Mouse (Mus musculus) left cerebral cortex, postnatal 10 days (tissue): Measurements from ENCODE around the gene Lelp1. TPM values are rescaled to one million over a fixed set of nuclear protein-coding genes. Genes with fewer than 3 reads are reported as not detected.

Experiments used
- DNase-seq, 2 experiments: peaks; one replicate each; pipeline ENCODE4 v3.0.0; 2021 to 2022; ENCODE audit warnings: low spot score in 2 of 2, mixed read lengths in 1 of 2; ENCODE audit errors: extremely low spot score in 1 of 2
- intact Hi-C: fragments of 180-260 bp; cut with DNase I; formaldehyde crosslinking; loops from one replicate; pipeline ENCODE4 v1.15.1; 2025
- total RNA-seq, 2 experiments: library from RNA; stranded (reverse); gene quantifications; 2 replicates each; pipeline ENCODE4 v1.2.3; 2021

The Lelp1 gene
- total RNA-seq, result not detected

DNA sequence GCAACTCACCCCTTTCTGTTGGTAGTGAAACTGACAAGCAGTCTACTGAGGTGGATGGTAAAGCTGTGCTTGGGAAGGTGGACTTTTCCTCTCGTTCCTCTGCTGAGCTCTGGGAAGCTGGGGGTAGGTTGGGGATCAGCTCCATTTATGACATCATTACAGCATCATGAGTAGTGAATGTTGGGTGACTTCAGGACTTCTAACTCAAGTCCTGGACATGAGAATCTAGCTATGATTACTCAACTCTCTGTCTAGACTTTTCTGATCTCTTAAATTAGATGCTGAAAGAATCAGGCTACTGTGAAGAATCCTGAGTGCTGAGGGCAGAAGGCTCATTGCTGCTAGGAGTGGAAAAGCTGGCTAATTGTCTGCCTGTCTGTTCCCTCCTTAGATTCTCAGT is at the start of gene Lelp1:
Gene Lelp1 (minus strand): TSS at position 101 of the 400 bp plus-strand sequence.
- intact Hi-C loops, result loop anchor here (10.0 kb wide), 1 partner anchor 892 kb away; no protein-coding TSS in a partner anchor

DNA sequence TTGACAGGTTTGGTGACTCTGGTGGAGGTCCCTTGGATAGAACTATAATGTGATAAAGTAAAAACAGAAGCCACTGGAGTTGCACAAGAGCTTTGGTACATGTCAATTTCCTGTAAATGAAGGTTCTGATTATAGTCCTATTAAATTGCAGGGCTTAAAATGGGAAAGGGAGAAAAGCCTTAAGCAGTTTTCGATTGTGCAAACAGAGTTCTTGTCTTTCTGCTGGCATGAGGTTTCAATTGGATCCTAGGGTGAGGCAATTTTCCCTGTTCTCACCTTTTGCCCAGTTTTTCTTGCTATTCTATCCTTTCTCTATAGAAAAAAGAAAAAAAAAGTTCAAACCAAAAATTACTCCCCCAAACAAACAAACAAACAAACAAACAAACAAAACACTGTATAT is 34.3 kb upstream of the Lelp1 start:
- DNase-seq, result no peak
- intact Hi-C loops, result no loop called here

More for the DNA sequence above, at the start of gene Lelp1:
- DNase-seq, result no peak

DNA sequence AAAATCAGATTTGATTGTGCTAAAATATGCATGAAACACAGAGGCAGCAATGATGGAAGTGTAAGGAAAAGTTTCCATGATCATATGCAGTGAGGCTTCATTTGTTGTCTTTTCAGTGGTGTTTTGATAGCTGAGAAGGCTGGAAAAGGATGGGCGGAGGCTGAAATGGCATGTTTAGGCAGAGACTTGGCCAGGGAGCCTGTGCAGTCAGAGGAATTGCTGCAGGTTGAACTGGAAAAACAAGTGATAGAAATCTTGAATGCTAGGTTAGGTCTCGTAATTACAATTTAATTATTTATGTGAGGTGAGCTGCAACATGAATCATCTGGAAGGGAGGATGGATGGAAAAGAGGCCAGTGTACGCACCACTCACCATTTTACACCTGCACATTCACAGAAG is 27.3 kb upstream of the Lelp1 start:
- intact Hi-C loops, result no loop called here
- no peak for DNase-seq

DNA sequence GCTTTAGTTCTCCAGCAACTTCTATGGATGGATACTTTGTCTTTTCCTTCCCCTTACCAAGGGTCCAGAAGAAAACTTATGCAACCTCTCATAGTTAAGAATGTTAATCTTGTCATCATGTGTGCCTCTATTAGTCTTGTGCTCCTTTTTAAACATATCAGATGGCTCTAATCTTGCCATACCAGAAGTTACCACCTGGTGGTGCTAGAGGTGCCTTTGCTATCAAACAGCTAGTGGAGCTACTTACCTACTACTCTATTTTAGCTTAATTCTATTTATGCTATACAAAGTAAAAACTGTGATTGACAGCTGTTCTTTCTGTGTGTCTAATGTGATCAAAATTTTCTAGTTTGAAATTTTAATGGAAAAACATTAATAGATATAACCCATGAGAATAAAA is 10.8 kb upstream of the Lelp1 start:
- DNase-seq, result peak; percentile 21 to 26
- intact Hi-C loops, result loop anchor here (10.0 kb wide), 2 partner anchors 751 to 851 kb away; no protein-coding TSS in a partner anchor

DNA sequence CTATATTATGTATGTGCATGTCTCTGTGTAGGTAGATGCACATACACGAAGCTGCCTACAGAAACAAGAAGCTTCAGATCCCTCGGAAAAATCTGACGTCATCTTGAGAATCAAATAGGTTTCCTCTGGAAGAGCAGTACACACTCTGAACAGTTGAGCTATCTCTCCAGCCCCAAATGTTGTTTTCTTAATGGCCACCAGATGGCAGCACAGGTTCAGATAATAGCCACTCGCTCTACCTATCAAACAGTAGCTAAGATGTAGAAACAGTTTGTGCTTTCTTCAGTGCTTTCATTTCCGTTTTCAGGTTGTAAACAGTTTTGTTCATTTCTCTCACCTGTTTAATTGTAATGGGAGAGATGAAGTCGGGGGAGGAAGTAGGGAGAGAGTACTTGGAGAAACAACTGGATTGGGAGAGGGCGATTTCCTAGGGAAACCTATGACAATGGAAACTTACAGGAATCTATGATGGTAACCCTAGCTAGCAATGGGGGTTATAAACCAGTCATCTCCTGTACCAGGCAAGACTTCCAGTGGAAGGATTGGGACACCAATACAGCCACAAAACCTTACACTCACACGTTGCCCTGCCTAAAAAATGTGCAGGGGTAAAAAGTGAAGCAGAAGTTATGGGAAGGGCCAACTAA is 8.2 kb upstream of the Lelp1 start:
- peak; percentile 23 to 71 for DNase-seq
- intact Hi-C loops, result loop anchor here (2.0 to 10.0 kb wide), 3 partner anchors 362 to 854 kb away; no protein-coding TSS in a partner anchor

DNA sequence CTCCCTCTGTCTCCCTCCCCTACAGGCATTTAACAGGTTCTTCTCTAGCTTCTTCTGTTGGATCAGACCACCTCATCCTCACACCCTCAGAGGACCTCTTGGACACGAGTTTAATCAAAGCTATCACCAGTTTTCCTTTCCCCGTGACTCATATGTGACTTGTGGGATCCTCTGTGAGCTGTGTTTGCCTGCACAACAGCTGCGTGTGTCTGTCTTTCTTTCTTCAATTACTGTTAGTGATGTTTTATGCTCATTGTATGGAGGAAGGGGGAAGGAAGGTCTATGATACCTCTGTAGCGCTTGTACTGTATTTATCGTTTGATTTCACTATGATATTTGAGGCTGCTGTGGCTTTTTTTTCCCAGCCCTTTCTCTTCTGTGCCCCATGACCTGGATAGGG is 5.4 kb upstream of the Lelp1 start:
- intact Hi-C loops, result loop anchor here (10.0 kb wide), 1 partner anchor 887 kb away; no protein-coding TSS in a partner anchor
- DNase-seq, result no peak

DNA sequence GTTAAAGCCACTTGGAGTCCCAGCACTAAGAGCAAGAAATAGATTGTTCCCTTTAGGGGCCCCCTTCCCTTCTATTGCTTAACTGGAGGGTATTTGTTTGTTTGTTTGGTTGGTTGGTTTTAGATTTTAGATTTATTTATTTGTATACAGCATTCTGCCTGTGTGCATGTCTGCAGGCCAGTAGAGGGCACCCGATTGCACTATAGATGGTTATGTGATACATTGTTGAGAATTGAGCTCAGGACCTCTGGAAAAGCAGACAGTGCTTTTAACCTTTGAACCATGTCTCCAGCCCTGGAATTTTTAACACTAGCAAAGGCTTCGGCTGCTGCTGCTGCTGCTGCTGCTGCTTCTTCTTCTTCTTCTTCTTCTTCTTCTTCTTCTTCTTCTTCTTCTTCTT is 4.9 kb upstream of the Lelp1 start:
- intact Hi-C loops, result loop anchor here (10.0 kb wide), 1 partner anchor 887 kb away; no protein-coding TSS in a partner anchor
- no peak for DNase-seq

DNA sequence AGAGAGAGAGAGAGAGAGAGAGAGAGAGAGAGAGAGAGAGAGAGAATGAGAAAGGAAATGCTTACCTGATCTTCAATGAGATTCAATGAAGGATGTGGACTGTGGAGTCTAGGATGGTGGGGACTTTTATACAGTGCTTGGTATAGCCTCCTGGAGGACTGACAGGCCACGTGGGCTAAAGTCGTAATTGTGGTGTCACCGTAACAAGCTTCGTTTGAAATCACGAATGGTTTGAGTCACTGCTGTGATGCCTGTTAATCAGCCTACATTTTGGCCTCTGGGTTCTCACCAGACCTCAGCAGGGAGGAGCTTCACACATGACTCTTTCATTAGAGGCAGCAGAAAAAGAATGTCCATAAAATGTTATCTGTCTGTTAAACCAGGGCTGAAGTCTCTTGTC is 18.7 kb downstream of the Lelp1 start, which contains the start of gene Prr9:
Gene Prr9 (minus strand): TSS at position 101 of the 400 bp plus-strand sequence.
- no peak for DNase-seq
- intact Hi-C loops, result no loop called here

DNA sequence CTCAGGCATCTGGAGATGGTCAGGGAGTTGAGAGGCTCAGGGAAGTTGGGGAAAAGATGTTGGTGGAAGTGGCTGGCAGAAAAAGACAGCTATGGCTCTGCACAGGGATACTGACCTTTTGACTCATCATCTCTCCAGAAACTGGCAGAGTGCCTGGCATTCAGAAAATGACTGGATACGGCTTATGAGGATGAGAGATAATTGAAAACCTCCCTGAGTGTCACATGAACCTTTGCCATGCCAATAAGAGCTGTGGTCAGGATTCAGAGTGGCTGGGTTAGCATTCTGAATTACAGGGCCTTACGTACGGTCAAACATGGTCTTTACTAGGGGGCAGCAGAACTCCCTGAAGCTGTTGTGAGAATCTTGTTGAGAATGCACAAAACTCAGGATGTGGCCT is 21.6 kb downstream of the Lelp1 start:
- DNase-seq, result no peak
- intact Hi-C loops, result no loop called here

DNA sequence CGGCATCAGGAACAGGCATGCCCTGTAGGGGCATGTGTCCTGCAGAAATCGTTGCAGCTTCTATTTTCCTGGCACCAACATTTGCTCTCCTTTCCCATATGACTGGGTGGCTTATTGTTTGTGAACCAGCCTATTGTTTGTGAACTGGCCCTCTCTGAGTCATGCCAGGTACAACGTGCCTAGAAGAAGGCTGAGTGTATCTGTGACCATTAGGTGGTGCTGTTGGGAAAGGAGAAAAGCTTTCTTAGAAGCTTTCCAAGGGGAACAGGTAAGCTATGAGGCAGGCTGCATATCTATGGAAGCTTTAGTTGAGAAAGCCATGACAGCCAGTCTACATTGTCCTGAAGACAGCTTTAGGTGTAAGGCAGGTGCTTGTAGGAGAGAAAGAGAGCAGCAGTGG is 24.6 kb downstream of the Lelp1 start:
- DNase-seq, result no peak
- intact Hi-C loops, result no loop called here

DNA sequence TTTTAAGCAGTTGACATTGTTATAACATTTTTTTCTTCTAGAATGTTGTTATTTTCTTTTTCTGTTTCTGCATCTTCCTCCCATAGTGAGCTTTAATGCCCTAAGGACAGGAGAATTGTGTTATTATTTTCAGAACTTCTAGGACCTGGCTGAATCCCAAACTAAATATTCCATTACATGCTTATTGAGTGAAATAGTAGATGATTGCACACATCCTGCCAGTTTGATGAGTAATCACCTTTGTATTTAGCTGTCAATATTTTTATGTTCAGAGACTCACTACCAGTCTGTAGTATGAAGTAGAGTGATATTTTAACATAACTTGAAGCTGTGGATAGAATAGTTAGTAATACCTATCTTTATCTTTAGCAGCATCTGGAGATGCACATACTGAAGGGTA is 31.0 kb downstream of the Lelp1 start:
- intact Hi-C loops, result no loop called here
- DNase-seq, result no peak

DNA sequence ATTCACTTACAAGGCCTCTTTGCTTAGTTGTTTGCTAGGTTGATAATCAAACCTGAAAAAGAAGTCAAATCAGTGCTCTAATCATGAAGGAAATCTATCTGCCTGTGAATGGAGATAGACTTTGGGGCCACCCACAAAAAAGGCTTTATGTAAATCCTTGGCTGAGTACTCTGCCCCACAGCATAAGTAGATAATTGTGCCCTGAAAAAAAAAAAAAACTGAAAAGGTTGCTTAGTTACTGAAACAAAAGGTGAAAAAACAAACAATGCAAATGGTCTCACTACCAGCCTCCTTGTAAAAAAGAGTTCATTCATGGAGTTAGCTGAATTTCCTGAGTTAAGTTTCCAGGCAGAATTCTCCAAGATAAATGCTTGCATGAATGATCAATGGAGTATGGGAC is 31.8 kb downstream of the Lelp1 start:
- DNase-seq, result no peak
- intact Hi-C loops, result no loop called here

DNA sequence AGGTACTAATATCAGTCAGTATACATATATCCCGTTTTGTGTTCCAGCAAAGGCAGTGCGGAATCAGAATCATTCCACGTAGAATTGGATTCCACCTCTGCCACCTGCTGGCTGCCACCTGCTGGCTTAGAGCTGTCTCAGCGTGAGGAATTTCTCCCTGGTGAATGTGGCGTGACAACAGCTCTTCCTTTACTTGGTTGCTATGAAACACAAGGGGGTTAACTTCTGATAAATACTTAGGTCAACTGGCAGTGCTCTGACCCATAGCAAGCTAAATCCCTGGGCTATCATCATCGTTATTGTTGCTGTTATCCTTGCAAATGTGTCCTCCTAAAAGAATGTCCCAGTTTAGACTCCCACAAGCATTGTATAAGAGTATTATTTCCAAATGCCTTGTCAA is 36.0 kb downstream of the Lelp1 start:
- intact Hi-C loops, result loop anchor here (5.0 kb wide), 1 partner anchor 54 kb away; no protein-coding TSS in a partner anchor
- peak; percentile 10 to 28 for DNase-seq

Other genes with a start within 250 kb of the Lelp1 start
- gene Pglyrp3, start 128.2 kb downstream of the Lelp1 start, total RNA-seq, result not detected
- gene Lor, start 59.6 kb downstream of the Lelp1 start, total RNA-seq, result 1 to 10 TPM; 6.2 to 6.6 TPM
- not detected for gene Prr9, start 18.8 kb downstream of the Lelp1 start, total RNA-seq
- gene Sprr2a1, start 73.1 kb upstream of the Lelp1 start, total RNA-seq, result not detected
- gene Sprr2a2, start 73.2 kb upstream of the Lelp1 start, total RNA-seq, result not detected
- gene Sprr2a3, start 142.7 kb upstream of the Lelp1 start, total RNA-seq, result not detected
- gene Sprr2b, start 173.9 kb upstream of the Lelp1 start, total RNA-seq, result not detected
- not detected for gene Sprr2d, start 196.4 kb upstream of the Lelp1 start, total RNA-seq
- gene Sprr2e, start 209.4 kb upstream of the Lelp1 start, total RNA-seq, result not detected
- gene Sprr2f, start 222.4 kb upstream of the Lelp1 start, total RNA-seq, result not detected
- not detected for gene Sprr2h, start 242.9 kb upstream of the Lelp1 start, total RNA-seq